Mouse (Mus musculus) large intestine, adult 2 months (tissue): ENCODE results near the gene Plcd1. TPM values are rescaled to one million over a fixed set of nuclear protein-coding genes. Genes with fewer than 3 reads are reported as not detected.
A peak's percentile ranks its signal among the peaks of the same experiment; 100 is the strongest.

Experiments
- DNase-seq: peaks from one replicate; pipeline ENCODE4 v3.0.0-alpha.2; 2012; ENCODE audit warnings: low read depth, low spot score
- WGBS: fragments of 180-500 bp; shearing (Covaris S2); methylation state at CpG from one replicate; pipeline ENCODE4 v1.1.7; 2018; 5-methylcytosine and 5-hydroxymethylcytosine counted together
- polyA plus RNA-seq: library from polyadenylated mRNA; depleted of rRNA; stranded (reverse); fragments of >200 nt; gene quantifications from 2 replicates; pipeline ENCODE4 v1.2.3, GENCODE M21; 2012; rRNA removed

Gene Plcd1
- 48.4 and 50.9 TPM in 2 replicates for polyA plus RNA-seq

DNA sequence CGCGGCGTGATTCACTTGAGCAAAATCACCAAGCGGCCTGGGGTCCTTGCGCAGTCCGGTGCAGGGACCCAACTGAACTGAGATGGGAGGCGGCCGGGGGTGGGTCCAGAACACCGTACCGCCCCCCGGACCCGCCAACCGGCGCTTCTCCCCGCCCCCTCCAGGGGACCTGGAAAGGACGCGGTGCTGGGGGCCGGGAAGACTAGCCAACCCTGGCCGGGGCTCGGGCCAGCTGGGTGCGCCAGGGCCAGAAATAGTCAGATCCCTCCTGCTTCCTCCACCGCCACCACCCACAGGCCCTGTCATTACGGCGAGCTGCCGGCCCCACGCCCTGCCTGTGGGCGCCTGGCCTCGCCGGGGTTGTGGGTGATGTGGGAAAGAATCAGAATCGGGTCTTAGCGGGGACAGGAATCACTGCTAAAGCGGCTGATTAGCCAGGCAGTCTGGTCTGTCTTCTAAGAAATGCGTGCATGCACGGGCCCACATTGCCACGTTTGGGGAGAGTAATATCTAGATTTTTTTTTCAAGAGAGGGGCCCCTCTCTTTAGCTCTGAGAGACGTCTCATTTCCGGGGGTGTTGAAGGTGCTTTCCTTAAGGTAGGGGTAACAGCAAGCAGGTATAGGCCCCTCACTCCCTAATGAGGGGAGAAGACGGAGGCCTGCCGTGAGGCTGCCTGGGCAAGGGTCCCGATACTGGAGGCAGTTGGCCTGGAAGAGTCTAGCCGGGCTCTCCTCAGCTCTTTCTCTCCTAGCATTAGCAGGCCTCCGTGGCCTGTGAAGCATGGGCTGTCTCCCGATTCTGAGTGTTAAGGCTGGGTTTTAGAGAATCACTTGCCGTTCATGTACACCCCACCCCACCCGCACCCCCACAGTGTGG lies at the start of gene Plcd1:
TSS of gene Plcd1 (minus strand) at position 84 of the 877 bp plus-strand sequence.
- DNase-seq = no peak

DNA sequence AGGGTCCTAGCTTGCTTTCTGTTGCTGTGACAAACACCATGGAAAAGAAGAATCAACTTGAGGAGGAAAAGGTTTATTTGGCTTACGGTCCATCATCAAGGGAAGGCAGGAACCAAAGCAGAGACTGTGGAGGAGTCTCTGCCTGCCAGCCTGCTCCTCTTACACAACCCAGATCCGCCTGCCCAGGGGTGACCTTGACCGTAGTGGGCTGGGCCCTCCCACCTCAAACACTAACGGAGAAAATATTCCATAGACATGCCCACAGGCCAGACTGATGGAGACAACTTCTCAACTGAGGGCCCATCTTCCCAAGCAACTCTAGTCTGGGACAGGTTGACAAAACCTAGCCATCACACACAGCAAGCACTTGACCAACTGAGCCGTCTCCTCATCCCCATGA lies 48.8 kb upstream of the Plcd1 start:
- no peak for DNase-seq
- WGBS = 64% methylated on average over 5 of the region's 5 CpGs

More for the DNA sequence above, at the start of gene Plcd1:
- WGBS = 19% methylated on average over 45 of the region's 45 CpGs

DNA sequence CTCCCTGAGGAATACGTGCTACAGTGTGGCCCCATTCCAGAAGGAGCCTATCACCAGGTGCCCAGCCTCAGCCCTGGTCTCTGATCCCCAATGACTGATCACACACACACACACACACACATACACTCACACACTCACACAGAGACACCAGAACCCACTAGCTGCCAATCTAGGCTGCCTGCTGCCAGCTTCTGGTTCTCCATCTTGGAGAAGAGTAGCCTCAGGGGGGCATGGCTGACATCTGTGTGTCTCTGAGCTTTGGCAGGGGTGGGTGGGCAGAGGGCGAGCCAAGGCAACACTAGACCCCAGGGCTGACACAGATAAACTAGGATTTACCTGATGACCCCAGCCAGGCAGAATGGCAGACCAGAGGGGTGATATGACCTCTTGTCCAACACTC lies 45.5 kb upstream of the Plcd1 start:
- no peak for DNase-seq
- WGBS = 80% methylated on average over 2 of the region's 2 CpGs

DNA sequence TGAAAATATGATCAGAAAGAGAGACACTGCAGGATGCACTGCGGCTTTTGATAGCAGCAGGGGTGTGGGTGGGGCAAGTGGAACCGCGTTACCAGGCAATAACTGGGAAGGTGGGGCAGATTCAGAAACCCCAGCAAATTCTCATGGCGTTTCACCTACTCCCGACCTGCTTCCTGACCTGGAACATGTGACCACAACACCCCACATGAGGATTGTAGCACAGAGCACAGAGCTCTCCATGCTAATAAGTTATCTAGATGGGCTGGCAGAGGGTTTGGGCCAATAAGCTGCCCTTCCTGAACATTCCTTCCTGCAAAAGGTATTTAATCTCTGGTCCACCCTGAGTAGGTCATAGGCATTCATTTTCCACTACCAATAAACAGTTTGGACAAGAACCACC lies 37.4 kb upstream of the Plcd1 start:
- 14% methylated on average over 5 of the region's 5 CpGs for WGBS
- no peak for DNase-seq

DNA sequence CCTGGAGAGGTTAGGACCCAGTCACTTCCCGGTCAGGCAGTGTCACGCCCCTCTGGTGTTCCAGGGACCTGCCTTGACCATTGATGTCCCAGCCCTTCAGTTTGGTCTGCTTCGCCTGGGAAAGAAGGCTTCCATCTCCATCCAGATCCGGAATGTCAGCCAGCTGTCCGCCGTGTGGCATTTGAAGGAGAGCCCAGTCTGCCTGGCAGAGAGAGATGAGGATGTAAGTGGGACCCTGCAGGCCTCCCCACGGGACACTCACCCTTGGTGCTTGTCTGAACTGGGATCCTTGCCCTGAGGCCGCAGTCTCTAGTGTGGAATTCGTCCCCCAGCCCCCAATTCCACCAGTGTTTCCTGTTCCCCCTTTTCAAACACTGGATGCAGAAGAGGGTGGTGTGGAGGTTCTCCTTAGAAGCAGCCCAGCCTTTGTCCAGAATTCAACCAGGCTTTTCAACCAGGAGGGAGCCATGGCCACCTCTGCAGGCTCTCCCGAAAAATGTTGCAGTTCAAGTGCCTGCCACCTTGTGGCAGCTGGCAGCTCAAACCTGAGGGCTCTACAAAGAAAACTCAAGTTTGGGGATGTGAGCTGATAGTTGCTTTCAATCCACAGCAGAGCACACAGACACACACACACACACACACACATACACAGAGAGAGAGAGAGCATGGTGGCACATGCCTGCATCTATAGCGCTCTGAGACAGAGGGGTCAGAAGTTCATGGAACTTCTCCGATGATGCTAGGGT lies 35.3 kb upstream of the Plcd1 start:
- no peak for DNase-seq
- WGBS = 74% methylated on average over 12 of the region's 12 CpGs

DNA sequence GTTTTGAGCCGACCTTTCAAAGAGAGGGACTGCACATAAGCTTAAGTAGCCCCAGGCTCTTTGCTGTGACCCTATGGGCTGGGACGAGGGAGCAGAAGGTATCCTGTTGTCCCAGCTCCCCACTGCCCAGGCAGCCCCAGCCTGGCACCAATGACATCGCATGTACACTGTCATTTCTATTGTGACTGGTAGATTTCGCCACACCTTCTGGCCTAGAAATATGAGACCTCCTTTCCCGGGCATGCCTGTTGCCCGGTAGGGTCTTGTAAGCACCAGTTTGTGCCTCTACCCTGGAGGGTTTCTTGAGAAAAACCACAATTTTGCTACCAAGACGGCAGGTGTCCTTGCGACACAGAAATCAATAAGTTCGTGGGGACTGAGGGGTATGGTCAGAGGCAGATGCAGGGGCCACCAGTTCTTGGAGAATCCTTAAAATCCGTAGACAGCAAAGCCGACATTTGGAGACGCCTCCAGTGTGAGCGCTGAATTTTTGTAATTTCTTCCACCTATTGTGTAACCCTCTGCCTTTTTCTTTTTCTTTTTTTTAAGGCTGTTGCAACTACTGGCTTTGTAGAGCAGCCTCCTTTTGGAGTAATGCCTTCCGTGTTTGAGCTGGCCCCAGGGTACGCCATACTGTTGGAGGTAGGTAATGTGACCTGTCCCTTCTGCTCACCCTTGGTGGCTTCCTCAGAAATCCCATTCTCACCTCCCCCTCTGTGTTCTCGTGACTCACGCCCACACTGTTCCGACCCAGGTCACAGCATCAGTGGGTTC lies 29.5 kb upstream of the Plcd1 start:
- no peak for DNase-seq
- WGBS = 83% methylated on average over 18 of the region's 18 CpGs

DNA sequence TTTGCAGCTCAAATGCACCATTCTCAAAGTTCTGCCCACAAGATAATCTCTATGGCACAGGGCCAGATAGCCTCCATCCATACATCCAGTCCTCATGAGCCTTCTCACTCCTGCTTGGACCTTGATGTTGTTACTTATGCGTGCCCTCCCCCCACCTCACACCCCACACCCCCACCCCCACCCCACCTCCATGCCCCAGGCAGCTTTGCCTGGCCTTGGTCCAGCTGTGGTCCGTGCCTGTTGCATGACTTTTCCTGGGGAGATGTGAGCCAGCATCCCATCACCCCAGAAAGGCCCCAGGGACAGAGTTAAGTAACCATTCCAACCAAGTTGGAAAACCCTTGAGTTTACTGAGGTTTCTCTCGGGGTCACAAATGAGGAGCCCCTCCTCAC lies 26.9 kb upstream of the Plcd1 start:
- WGBS = 48% methylated on average over 3 of the region's 3 CpGs
- DNase-seq = no peak

DNA sequence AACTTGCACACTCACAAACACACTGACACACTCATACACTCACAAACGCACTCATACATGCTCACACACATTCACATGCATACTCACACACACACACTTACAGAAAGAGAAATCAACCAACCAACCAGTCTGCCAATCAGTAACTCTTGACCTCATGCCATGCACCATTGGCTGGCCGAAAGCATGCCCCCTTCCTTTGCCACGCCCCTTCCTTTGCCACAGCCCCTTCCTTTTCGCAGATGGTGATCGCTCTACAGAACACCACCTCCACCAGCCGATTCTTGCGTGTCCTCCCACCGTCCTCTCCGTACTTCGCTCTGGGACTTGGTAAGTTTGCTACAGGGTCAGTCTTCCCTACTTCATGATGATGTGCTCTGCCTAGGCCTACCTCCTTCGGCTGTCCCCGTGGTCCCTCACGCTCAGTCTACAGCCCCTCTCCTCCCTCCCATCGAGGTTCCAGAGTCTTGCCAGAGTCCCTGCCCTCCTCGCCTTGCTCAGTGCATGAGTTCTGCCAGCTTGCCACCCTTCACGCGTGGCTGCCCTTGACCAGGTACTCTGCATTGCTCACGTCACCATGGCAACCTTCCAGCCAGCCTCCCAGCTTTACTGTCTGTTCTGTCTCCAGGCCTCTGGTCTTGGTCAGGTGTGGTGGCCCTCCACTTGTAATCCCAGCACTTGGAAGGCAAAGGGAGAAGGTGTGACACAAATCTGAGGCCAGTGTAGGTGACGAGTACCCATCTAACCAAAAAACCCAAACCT lies 26.3 kb upstream of the Plcd1 start:
- 79% methylated on average over 19 of the region's 19 CpGs for WGBS
- no peak for DNase-seq

DNA sequence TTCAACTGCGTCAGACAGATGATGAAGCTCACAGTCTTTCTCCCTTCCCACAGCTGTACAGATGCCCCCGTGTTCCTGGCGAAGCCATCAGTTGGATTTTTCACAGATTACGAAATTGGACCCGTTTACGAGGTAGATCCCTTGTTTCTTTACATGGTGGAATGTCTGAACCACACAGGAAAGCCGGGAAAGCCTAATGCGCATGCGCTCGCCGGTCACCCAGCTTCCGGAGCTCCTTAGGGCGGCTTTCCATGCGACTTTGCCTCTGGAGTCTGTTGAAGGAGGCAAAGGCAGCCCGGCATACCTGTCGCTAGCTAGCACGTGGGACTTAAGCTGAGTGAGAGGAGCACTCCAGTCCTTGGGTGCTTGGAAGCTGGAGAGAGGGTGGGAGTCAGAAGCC lies 21.6 kb upstream of the Plcd1 start:
- 78% methylated on average over 17 of the region's 17 CpGs for WGBS
- DNase-seq = no peak

DNA sequence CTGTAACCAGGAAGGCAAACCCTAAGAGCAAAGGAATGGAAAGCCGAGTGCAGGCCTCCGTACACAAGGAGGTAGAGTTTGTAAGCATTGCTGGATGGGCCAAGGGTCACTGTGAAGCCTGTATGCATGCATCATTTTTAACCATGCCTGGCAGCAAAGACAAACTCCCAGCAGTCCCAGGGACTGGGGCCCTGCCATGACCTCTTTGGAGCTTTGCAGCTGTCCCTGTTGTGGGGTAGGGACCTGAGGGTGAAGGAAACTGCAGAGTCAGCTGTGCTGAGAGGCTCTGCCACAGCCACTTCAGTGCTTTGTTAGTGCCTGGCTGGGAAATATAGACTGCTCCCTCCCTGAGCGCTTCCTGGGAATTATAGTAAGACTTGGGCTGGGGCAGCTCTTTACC lies 17.3 kb upstream of the Plcd1 start:
- no peak for DNase-seq
- WGBS = 62% methylated on average over 3 of the region's 3 CpGs

DNA sequence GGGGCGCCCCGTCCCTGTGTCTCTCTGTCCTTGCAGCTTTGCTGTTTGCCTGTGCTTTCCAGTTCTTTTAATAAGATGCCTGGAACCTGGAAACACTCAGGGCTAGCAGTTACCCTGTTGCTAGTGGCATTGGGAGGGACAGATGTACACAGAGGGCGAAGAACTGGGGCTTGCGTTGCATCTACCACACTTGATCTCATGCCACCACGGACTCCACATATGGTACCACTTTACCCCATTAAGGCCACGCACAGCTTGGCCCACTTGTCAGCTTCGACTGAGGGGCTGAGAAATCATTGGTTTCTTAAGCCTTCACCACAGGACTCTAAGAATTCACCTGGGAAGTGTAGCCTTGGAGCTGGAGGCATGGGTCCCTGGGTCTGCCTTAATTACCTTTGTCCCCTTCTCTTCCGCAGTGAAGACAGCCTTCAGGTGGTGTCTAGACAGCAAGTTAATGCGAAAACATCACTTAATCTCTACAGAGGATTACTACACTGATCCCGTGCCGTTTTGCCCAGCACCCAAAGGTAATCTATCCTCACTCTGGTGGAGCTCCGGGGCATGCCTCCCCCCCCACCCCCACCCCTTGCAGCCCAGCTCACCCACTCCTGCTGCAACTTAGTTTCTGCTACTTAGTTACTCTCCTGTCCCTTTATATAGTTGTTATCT lies 16.5 kb upstream of the Plcd1 start:
- 71% methylated on average over 12 of the region's 12 CpGs for WGBS

DNA sequence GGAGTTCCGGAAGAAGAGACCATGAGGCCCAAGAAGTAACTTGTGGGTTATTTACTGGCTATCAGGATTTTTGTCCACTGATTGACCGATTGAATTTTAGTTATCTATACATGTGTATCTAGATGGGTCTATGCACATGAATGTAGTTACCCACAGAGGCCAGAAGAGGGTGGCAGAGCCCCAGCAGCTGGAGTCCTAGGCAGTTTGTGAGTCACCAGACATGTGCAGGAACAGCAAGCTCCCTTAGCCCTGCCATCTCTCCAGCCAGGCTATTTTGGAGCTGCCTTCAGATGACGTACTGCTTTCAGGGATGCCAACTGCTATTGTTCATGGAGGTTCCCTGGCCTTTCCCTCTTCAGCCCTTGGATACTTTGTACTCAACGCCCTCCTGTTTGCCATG lies 14.3 kb upstream of the Plcd1 start:
- 91% methylated on average over 4 of the region's 4 CpGs for WGBS
- DNase-seq = no peak

More for the DNA sequence above, 16.5 kb upstream of the Plcd1 start:
- no peak for DNase-seq

DNA sequence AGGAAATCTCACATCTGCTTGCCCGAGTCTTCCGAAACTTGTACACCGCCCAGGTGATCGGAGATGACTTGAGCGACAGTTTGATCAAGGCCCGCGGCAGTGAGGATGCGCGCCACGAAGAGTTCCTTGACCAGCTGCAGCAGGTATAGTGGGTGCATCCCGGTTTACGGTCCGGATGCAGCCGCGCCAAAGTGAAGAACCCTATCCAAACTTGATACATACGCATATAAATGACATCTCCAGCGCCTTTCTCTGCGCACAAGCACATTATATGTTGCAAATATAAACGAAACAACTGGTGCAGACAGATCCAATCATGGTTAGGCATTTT lies 9.4 kb upstream of the Plcd1 start:
- WGBS = 3% methylated on average over 19 of the region's 19 CpGs
- no peak for DNase-seq

DNA sequence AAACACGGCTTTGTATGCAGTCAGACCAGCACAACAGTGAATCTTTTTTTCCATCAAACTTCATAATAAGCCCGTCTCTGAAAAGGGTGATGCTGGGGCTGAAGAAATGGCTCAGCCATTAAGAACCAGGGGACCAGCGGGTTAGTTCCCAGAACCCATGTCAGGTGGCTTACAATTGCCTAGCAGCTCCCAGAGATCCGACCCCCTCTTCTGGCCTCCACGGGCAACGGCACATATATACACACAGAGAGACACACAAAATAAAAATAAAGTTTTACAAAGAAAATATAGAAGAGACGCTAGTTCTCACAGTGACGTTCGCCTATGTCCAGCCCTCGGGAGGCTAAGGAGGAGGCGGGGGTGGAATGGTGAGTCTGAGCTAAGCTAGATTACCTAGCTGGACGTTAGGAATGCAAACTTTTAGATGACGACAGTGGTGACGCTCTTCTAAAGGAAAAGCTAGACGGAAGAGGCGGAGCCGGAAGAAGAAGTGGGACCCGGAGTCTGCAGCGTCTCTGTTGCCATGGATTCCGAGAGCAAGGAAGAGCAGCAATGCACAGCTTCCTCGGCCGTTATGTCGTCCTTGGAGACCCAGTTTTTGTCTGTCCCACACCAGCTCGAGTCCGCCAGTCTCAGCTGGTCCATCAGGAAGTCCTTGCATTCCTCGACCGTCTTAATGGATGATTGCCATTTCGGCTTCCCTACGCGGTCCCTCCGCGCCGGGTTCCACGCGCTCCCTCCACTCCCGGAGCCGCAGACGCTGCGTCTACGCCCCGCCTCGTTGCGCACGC lies 8.9 kb upstream of the Plcd1 start, which contains the start of gene Dlec1:
TSS of gene Dlec1 (plus strand) at position 487 of the 791 bp plus-strand sequence.
- WGBS = 3% methylated on average over 44 of the region's 44 CpGs
- peak; percentile 76 for DNase-seq

DNA sequence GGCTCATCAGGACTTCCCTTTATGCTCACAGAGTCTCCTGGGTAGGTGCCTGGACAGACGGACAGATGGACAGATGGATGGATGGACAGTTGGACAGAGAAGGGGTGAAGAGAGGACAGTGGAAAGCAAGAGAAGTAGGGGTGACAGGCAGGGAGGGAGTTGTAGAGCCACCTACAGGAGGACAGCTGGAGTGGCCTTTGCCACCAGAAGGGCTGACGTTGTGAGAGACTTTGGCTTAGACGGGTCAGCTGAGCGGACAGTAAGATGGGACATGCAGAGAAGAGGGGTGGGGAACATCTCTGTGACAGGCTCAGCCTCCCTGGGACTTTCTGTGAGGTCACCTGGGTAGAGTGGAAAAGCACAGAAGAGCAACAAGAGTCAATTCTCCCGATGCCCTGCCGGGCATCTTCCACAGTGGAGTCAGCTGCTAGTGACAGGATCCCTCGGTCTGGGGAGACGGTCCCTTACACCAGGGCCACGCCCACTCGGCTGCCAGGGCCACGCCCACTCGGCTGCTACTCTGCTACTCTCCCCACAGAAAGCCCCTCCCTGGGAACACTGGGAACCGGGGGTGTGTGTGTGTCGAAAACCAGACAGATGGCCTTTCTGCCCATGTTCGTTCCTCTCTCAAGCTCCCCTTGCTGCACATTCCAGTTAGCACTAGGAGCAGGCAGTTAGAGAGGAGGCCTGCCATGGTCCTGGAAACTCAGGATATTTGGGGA lies 7.0 kb upstream of the Plcd1 start:
- no peak for DNase-seq
- WGBS = 19% methylated on average over 15 of the region's 15 CpGs

DNA sequence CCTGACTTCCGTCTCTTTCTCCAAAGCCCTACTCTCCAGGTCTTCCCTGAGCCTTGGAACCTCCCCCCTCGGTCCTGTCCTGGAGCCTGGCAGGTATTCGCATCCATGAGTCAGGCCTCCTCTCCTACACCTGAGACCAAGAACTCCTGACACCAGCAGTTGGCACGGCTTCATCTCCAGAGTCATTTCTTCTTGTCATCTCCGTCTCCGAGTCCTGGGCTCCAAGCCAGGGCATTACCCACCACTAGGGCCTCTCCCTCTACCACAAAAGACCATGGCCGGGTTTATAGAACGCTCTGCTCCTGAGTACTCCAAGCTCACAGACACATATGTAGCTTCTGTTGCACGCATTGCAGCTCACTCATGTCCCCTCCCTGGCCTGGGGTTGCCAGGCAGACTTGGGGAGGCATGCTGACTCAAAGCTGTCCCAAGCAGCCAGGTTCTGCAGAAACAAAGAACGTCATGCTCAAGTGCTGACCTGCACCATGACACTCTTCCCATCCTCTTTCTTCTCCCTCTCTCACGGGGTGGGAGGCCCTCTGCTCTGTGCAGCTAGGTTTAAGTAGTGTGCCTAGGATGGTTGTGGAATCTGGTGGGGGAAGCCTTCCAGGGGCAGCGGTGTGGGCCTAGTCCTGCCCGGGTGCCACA lies 1.3 kb upstream of the Plcd1 start:
- 85% methylated on average over 13 of the region's 13 CpGs for WGBS
- DNase-seq = no peak
